Mouse (Mus musculus) right cerebral cortex, postnatal 4 days (tissue): Measurements from ENCODE around the gene 9330182L06Rik.

Source experiments
- DNase-seq: peaks from one replicate; pipeline ENCODE4 v3.0.0-alpha.2; 2022

Gene 9330182L06Rik

GRCm38 (mm10) chr5:9265586-9266279 lies at the start of gene 9330182L06Rik:
Gene 9330182L06Rik, plus strand, starts transcription at chr5:9266118.
- DNase-seq, result peak; percentile 83

GRCm38 (mm10) chr5:9227456-9228008 lies 38.4 kb upstream of the 9330182L06Rik start:
- no peak for DNase-seq

GRCm38 (mm10) chr5:9264361-9264760 lies 1.6 kb upstream of the 9330182L06Rik start:
- no peak for DNase-seq

GRCm38 (mm10) chr5:9266280-9266923 lies 484 bp downstream of the 9330182L06Rik start:
- no peak for DNase-seq

- no peak for DNase-seq
These were observed 3.7 kb downstream of the 9330182L06Rik start for GRCm38 (mm10) chr5:9269666-9270065.

- DNase-seq, result no peak
These were observed 7.1 kb downstream of the 9330182L06Rik start for GRCm38 (mm10) chr5:9272976-9273375.

GRCm38 (mm10) chr5:9295777-9296549 lies 30.0 kb downstream of the 9330182L06Rik start:
- no peak for DNase-seq

GRCm38 (mm10) chr5:9296550-9296928 lies 30.6 kb downstream of the 9330182L06Rik start:
- no peak for DNase-seq

GRCm38 (mm10) chr5:9326863-9327262 lies 60.9 kb downstream of the 9330182L06Rik start:
- DNase-seq, result no peak

- no peak for DNase-seq
These were observed 61.6 kb downstream of the 9330182L06Rik start for GRCm38 (mm10) chr5:9327528-9327927.

- no peak for DNase-seq
These were observed 73.0 kb downstream of the 9330182L06Rik start for GRCm38 (mm10) chr5:9338756-9339510.

- DNase-seq, result no peak
These were observed 73.7 kb downstream of the 9330182L06Rik start for GRCm38 (mm10) chr5:9339511-9340173.

- DNase-seq, result no peak
These were observed 78.7 kb downstream of the 9330182L06Rik start for GRCm38 (mm10) chr5:9344581-9344980.

GRCm38 (mm10) chr5:9345038-9345617 lies 79.2 kb downstream of the 9330182L06Rik start:
- DNase-seq, result no peak

GRCm38 (mm10) chr5:9345625-9346024 lies 79.7 kb downstream of the 9330182L06Rik start:
- DNase-seq, result no peak

- DNase-seq, result no peak
These were observed 80.6 kb downstream of the 9330182L06Rik start for GRCm38 (mm10) chr5:9346510-9346909.

- no peak for DNase-seq
These were observed 86.2 kb downstream of the 9330182L06Rik start for GRCm38 (mm10) chr5:9352163-9352562.

GRCm38 (mm10) chr5:9352646-9353045 lies 86.7 kb downstream of the 9330182L06Rik start:
- no peak for DNase-seq

GRCm38 (mm10) chr5:9354257-9354656 lies 88.3 kb downstream of the 9330182L06Rik start:
- no peak for DNase-seq

- DNase-seq, result no peak
These were observed 92.2 kb downstream of the 9330182L06Rik start for GRCm38 (mm10) chr5:9358076-9358475.

GRCm38 (mm10) chr5:9361982-9362661 lies 96.2 kb downstream of the 9330182L06Rik start:
- DNase-seq, result no peak
